Mouse (Mus musculus): ENCODE measurements around the gene Rcor1.

- TF ChIP-seq CTCF (conservative IDR thresholded peaks at IDR 0.05 in 1 of 2, IDR thresholded peaks at IDR 0.05 in 1 of 2; ENCODE audit: low read depth in 2 of 2, low read length in 2 of 2) (no peak), MAZ (IDR thresholded peaks at IDR 0.05; ENCODE audit: low read depth, low read length) (no peak), KAT2A (IDR thresholded peaks at IDR 0.05; ENCODE audit: insufficient replicate concordance, low read length) (no peak), EP300 (IDR thresholded peaks at IDR 0.05; ENCODE audit: low read length) (no peak), POLR2A (IDR thresholded peaks at IDR 0.05; ENCODE audit: low read depth, low read length) (no peak)
Observed at GRCm38 (mm10) chr12:110998092-110998491, 41.1 kb upstream of the Rcor1 start.

All from CH12.LX (cell line).